Mouse (Mus musculus): ENCODE measurements at regions not wholly inside any gene's neighbourhood (a gene's known extent, or its start where the extent isn't known, plus 50 kb on each side); places are given as distances from the start of the nearest gene placed in this dataset.
A peak's percentile ranks its signal among the peaks of the same experiment; 100 is the strongest.

- no peaks in the 10 kb centered on the region for H3K36me3 ChIP-seq (ENCODE audit: control insufficient read depth, insufficient read depth, low read length)
- no peaks in the 10 kb centered on the region; a peak in 2 of 4 replicates for H3K4me1 ChIP-seq (ENCODE audit: control insufficient read depth in 2 of 2, insufficient read depth in 2 of 2, low read length in 2 of 2)
- no peaks in the 10 kb centered on the region for H3K27me3 ChIP-seq (ENCODE audit: control insufficient read depth, insufficient read depth, low read length)
- no peak overlapping the region for H3K9ac ChIP-seq (ENCODE audit: low read length)
- ATAC-seq (ENCODE audit: insufficient number of reproducible peaks, insufficient read depth, low FRiP score, low read depth) = no peak
- H3K27ac ChIP-seq (replicated peaks in 1 of 2; ENCODE audit: control insufficient read depth in 1 of 2, insufficient read depth in 1 of 2, low read depth in 2 of 2, low read length in 2 of 2) = no peak overlapping the region
- no peak overlapping the region for H3K4me3 ChIP-seq (ENCODE audit: control insufficient read depth in 1 of 2, insufficient read depth in 1 of 2, low read depth in 1 of 2, low read length in 2 of 2)
- WGBS = 26% methylated on average over 16 of the region's 16 CpGs
- H3K4me2 ChIP-seq (ENCODE audit: low read length) = peak overlapping the region; percentile 25; the same call in 1 of the 2 replicates
- no peaks in the 10 kb centered on the region for H3K9me3 ChIP-seq (ENCODE audit: control insufficient read depth, low read length)
Observed at GRCm38 (mm10) chr3:34481821-34482713, 168.1 kb upstream of the Sox2 start.

DNA sequence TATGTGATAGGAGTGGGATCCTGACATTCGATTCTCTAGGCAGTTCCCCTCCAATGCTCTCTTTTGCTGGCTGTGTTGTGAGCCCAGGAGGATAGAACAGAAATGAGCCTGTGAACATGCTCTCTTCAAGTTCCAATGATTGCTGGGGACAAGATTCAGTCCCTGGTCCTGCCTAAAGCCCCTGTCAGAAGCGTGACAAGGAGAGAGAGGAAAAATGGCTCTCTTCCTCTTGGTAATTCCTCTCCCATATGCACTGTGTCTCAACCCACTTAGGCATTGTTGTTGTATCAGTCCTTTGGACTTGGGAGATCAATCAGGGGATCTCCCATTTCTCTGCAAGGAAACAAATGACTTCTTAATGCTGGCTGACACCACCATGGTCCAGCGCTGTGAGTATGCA lies 168.9 kb upstream of the Sox2 start:
- no peak overlapping the region for H3K4me3 ChIP-seq (ENCODE audit: control insufficient read depth in 1 of 2, insufficient read depth in 1 of 2, low read depth in 1 of 2, low read length in 2 of 2)
- no peak overlapping the region for H3K4me2 ChIP-seq (ENCODE audit: low read length)
- H3K27ac ChIP-seq (replicated peaks in 1 of 2; ENCODE audit: control insufficient read depth in 1 of 2, insufficient read depth in 1 of 2, low read depth in 2 of 2, low read length in 2 of 2) = no peak overlapping the region
- 48% methylated on average over 3 of the region's 3 CpGs for WGBS
- H3K9ac ChIP-seq (ENCODE audit: low read length) = no peak overlapping the region
- H3K9me3 ChIP-seq (ENCODE audit: control insufficient read depth, low read length) = no peaks in the 10 kb centered on the region
- no peak for ATAC-seq (ENCODE audit: insufficient number of reproducible peaks, insufficient read depth, low FRiP score, low read depth)
- no peaks in the 10 kb centered on the region; a peak in 2 of 4 replicates for H3K4me1 ChIP-seq (ENCODE audit: control insufficient read depth in 2 of 2, insufficient read depth in 2 of 2, low read length in 2 of 2)
- no peaks in the 10 kb centered on the region for H3K27me3 ChIP-seq (ENCODE audit: control insufficient read depth, insufficient read depth, low read length)
- H3K36me3 ChIP-seq (ENCODE audit: control insufficient read depth, insufficient read depth, low read length) = no peaks in the 10 kb centered on the region

DNA sequence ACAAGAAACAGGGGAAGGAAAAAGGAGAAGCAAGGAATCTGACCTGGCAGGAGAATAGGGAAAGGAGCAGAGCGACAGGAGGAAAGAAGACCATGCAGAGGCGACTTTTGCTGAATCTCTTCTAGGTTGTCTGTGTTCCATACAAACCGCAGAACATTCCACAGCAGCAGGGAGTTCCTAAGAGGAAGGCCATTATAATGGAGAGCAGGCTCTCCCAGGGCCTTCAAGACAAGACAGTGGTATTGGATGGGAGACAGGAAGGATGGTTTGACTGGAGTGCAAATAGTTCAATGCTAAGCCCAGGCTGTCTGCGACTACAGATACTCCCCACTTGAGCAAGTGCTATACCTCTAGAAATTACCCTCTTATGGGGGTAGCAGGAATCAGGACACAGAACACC lies 176.1 kb upstream of the Sox2 start:
- Histone ChIP-seq H3K4me1 (ENCODE audit: control insufficient read depth in 2 of 2, insufficient read depth in 2 of 2, low read length in 2 of 2) (no peaks in the 10 kb centered on the region), H3K4me2 (ENCODE audit: low read length) (no peak overlapping the region), H3K27ac (replicated peaks in 1 of 2; ENCODE audit: control insufficient read depth in 1 of 2, insufficient read depth in 1 of 2, low read depth in 2 of 2, low read length in 2 of 2) (no peak overlapping the region), H3K36me3 (ENCODE audit: control insufficient read depth, insufficient read depth, low read length) (no peaks in the 10 kb centered on the region), H3K27me3 (ENCODE audit: control insufficient read depth, insufficient read depth, low read length) (no peaks in the 10 kb centered on the region), H3K9ac (ENCODE audit: low read length) (no peak overlapping the region), H3K9me3 (ENCODE audit: control insufficient read depth, low read length) (no peaks in the 10 kb centered on the region), H3K4me3 (ENCODE audit: control insufficient read depth in 1 of 2, insufficient read depth in 1 of 2, low read depth in 1 of 2, low read length in 2 of 2) (no peak overlapping the region)
- 57% methylated on average over 4 of the region's 4 CpGs for whole genome bisulfite sequencing
- ATAC-seq (ENCODE audit: insufficient number of reproducible peaks, insufficient read depth, low FRiP score, low read depth) = no peak

- H3K36me3 ChIP-seq (ENCODE audit: control insufficient read depth, insufficient read depth, low read length) = no peaks in the 10 kb centered on the region
- no peak for ATAC-seq (ENCODE audit: insufficient number of reproducible peaks, insufficient read depth, low FRiP score, low read depth)
- H3K4me3 ChIP-seq (ENCODE audit: control insufficient read depth in 1 of 2, insufficient read depth in 1 of 2, low read depth in 1 of 2, low read length in 2 of 2) = no peak overlapping the region
- no peak overlapping the region for H3K9ac ChIP-seq (ENCODE audit: low read length)
- no peak overlapping the region for H3K4me2 ChIP-seq (ENCODE audit: low read length)
- no peaks in the 10 kb centered on the region for H3K9me3 ChIP-seq (ENCODE audit: control insufficient read depth, low read length)
- H3K27ac ChIP-seq (replicated peaks in 1 of 2; ENCODE audit: control insufficient read depth in 1 of 2, insufficient read depth in 1 of 2, low read depth in 2 of 2, low read length in 2 of 2) = no peak overlapping the region
- WGBS = 82% methylated on average over 5 of the region's 5 CpGs
- H3K4me1 ChIP-seq (ENCODE audit: control insufficient read depth in 2 of 2, insufficient read depth in 2 of 2, low read length in 2 of 2) = no peaks in the 10 kb centered on the region
- H3K27me3 ChIP-seq (ENCODE audit: control insufficient read depth, insufficient read depth, low read length) = no peaks in the 10 kb centered on the region
Observed at GRCm38 (mm10) chr3:34470721-34471120, 179.5 kb upstream of the Sox2 start.

DNA sequence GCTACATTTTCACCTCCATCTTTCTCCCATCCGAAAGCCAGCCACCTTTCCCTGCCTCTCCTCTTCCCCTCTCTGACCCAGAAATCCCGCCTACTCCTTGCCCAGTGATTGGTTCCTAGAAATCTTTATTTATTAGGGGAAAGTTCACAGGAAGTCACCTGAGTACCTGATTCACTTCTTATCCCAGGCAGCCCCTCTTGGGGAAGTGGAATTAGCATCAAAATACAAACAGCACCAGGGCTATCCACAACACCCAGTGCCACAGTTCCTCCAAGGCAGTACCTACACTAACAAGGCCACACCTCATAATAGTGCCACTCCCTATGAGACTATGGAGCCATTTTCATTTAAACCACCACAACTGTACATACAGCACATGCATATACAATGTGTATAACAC lies 180.3 kb upstream of the Sox2 start:
- H3K27ac ChIP-seq (replicated peaks in 1 of 2; ENCODE audit: control insufficient read depth in 1 of 2, insufficient read depth in 1 of 2, low read depth in 2 of 2, low read length in 2 of 2) = no peak overlapping the region
- H3K9ac ChIP-seq (ENCODE audit: low read length) = no peak overlapping the region
- no peak overlapping the region for H3K4me2 ChIP-seq (ENCODE audit: low read length)
- 71% methylated on average over 2 of the region's 2 CpGs for WGBS
- H3K9me3 ChIP-seq (ENCODE audit: control insufficient read depth, low read length) = no peaks in the 10 kb centered on the region
- H3K27me3 ChIP-seq (ENCODE audit: control insufficient read depth, insufficient read depth, low read length) = no peaks in the 10 kb centered on the region
- H3K36me3 ChIP-seq (ENCODE audit: control insufficient read depth, insufficient read depth, low read length) = no peaks in the 10 kb centered on the region
- H3K4me3 ChIP-seq (ENCODE audit: control insufficient read depth in 1 of 2, insufficient read depth in 1 of 2, low read depth in 1 of 2, low read length in 2 of 2) = no peak overlapping the region
- H3K4me1 ChIP-seq (ENCODE audit: control insufficient read depth in 2 of 2, insufficient read depth in 2 of 2, low read length in 2 of 2) = no peaks in the 10 kb centered on the region
- ATAC-seq (ENCODE audit: insufficient number of reproducible peaks, insufficient read depth, low FRiP score, low read depth) = no peak

DNA sequence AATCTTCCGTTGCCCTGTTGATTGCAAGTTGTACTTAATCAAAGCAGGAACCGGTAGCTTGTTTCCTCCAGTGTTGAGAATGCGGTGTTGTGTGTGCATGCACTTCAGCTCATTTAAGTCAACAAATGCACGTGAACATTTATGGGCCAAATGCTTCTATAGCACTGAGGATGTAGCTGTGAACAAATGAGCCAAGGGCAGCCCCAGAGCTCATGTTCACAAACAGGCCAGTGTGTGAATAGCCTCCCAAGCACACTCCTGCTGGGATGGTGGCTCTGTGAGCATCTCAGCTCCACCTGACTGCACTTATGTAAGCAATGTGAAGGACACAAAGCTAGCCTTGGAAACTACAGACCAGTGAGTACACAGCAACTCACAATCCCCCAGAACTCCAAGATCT lies 183.9 kb upstream of the Sox2 start:
- H3K36me3 ChIP-seq (ENCODE audit: control insufficient read depth, insufficient read depth, low read length) = no peaks in the 10 kb centered on the region
- H3K9ac ChIP-seq (ENCODE audit: low read length) = no peak overlapping the region
- no peaks in the 10 kb centered on the region for H3K4me1 ChIP-seq (ENCODE audit: control insufficient read depth in 2 of 2, insufficient read depth in 2 of 2, low read length in 2 of 2)
- no peak overlapping the region for H3K27ac ChIP-seq (replicated peaks in 1 of 2; ENCODE audit: control insufficient read depth in 1 of 2, insufficient read depth in 1 of 2, low read depth in 2 of 2, low read length in 2 of 2)
- H3K4me3 ChIP-seq (ENCODE audit: control insufficient read depth in 1 of 2, insufficient read depth in 1 of 2, low read depth in 1 of 2, low read length in 2 of 2) = no peak overlapping the region
- no peak for ATAC-seq (ENCODE audit: insufficient number of reproducible peaks, insufficient read depth, low FRiP score, low read depth)
- no peak overlapping the region for H3K4me2 ChIP-seq (ENCODE audit: low read length)
- no peaks in the 10 kb centered on the region for H3K9me3 ChIP-seq (ENCODE audit: control insufficient read depth, low read length)
- no peaks in the 10 kb centered on the region for H3K27me3 ChIP-seq (ENCODE audit: control insufficient read depth, insufficient read depth, low read length)
- 70% methylated on average over 4 of the region's 4 CpGs for WGBS

DNA sequence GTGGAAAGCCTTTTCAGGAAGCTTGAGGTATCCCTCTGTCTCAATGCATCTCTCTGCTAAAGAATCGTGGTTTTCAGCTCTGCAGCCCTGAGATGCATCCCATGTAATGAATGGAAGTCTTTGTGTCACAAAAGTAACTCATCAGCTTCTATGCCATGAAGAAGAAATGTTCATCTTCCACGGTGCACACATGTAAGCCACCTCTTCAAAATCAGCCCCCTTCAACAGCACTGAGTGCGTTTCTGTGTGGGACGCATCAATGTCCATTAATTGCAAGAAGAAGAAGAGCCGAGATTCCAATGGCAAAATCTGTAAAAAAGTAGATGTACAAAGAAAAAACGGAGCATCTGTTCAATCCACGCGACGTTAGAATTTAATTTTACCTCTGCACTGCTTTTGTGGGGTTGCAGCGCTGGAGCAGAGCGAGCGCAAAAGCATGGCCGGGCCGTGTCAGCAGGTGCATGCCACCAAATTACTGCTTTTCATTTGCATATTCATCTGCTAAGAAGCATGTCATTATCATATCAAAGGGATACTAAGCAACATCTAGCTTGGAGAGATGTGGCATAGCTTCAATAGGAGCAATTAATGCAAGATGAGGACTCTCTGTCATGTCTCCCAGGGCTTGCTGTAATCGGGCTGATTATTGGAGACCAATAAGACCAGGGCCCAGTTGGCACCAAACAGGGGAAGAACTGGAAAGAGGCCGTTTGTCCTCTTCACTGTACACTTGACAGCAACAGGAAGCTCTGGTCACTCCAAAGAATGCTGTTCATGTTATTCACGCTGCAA lies 185.0 kb upstream of the Sox2 start:
- Histone ChIP-seq H3K4me2 (ENCODE audit: low read length) (no peak overlapping the region), H3K27ac (replicated peaks in 1 of 2; ENCODE audit: control insufficient read depth in 1 of 2, insufficient read depth in 1 of 2, low read depth in 2 of 2, low read length in 2 of 2) (no peak overlapping the region), H3K9ac (ENCODE audit: low read length) (no peak overlapping the region), H3K4me3 (ENCODE audit: control insufficient read depth in 1 of 2, insufficient read depth in 1 of 2, low read depth in 1 of 2, low read length in 2 of 2) (no peak overlapping the region), H3K4me1 (ENCODE audit: control insufficient read depth in 2 of 2, insufficient read depth in 2 of 2, low read length in 2 of 2) (no peaks in the 10 kb centered on the region), H3K9me3 (ENCODE audit: control insufficient read depth, low read length) (no peaks in the 10 kb centered on the region), H3K27me3 (ENCODE audit: control insufficient read depth, insufficient read depth, low read length) (no peaks in the 10 kb centered on the region), H3K36me3 (ENCODE audit: control insufficient read depth, insufficient read depth, low read length) (no peaks in the 10 kb centered on the region)
- WGBS = 78% methylated on average over 17 of the region's 17 CpGs
- no peak for ATAC-seq (ENCODE audit: insufficient number of reproducible peaks, insufficient read depth, low FRiP score, low read depth)

All from heart, embryonic 14.5 days (tissue).